Mouse (Mus musculus) left cerebral cortex, adult 2 months (tissue): ENCODE data around the gene Elf1. TPM values are rescaled to one million over a fixed set of nuclear protein-coding genes. Genes with fewer than 3 reads are reported as not detected.

ENCODE experiments used
- DNase-seq, 2 experiments: peaks; one replicate each; pipeline ENCODE4 v3.0.0; 2021 to 2022; ENCODE audit warnings: low spot score in 2 of 2, mixed read lengths in 1 of 2; ENCODE audit errors: extremely low spot score in 1 of 2
- H3K27ac ChIP-seq: fragments of 200-600 bp; 2 replicates; pipeline ENCODE4 v1.8.1; 2022
- H3K4me3 ChIP-seq: fragments of 200-600 bp; 2 replicates; pipeline ENCODE4 v1.8.1; 2022
- CTCF ChIP-seq: fragments of 200-600 bp; IDR thresholded peaks from 2 replicates; pipeline ENCODE4 v1.8.1; 2022; ENCODE audit warnings: antibody characterized with exemption, mild to moderate bottlenecking, moderate library complexity
- intact Hi-C: fragments of 180-260 bp; cut with DNase I; formaldehyde crosslinking; loops from one replicate; pipeline ENCODE4 v1.15.1; 2025
- total RNA-seq, 2 experiments: library from RNA; stranded (reverse); gene quantifications; 2 replicates each; pipeline ENCODE4 v1.2.3; 2021

Gene Elf1
- total RNA-seq, 2 experiments from 2014 or later: 4.1 to 4.6 TPM

DNA sequence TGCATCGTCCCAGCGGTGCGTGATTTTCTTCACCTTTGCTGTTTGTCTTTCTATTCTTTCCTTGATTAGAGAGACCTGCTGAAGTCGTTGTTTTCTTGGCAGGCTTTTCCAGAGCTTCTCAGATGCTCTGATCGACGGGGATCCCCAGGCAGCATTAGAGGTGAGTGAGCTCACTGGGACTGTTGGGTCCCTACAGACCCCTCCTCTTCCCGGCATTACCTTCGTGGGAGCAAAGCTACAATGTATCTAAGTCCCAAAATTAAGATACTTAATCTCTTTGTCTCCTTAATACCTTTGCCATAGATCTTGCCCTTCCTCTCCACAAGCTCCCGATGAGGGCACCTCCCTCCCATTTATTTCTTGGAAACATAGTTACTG lies 106.8 kb downstream of the Elf1 start:
- peak overlapping the region; percentile 92 for H3K4me3 ChIP-seq
- H3K27ac ChIP-seq: peak overlapping the region; percentile 100
- TF ChIP-seq CTCF: no peak
- DNase-seq: no peak
- intact Hi-C loops: loop anchor here (1.0 kb wide), 1 partner anchor 106 kb away; no protein-coding TSS in a partner anchor

DNA sequence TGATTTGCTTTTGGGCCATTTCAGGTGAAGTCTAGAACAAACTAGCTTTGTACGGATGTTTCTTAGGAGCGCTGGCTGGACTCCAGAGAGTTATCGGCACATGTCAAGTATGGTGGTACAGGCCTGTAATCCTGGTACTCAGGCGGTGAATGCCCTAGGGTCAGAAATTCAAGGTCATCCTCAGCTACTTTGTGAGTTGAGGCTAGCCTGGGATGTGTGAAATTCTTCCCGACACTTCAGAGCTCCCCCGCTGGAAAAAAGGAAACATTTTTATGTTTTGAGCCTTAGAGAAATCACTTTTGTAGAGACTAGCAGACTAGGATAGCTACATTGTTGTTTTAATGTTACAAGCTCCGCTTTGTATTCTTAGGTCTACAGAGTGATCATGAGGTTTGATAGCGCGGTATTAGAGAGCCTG lies 107.5 kb downstream of the Elf1 start:
- Histone ChIP-seq H3K27ac (no peak overlapping the region), H3K4me3 (peak overlapping the region; percentile 92)
- intact Hi-C loops: no loop called here
- no peak for TF ChIP-seq CTCF
- DNase-seq: no peak

DNA sequence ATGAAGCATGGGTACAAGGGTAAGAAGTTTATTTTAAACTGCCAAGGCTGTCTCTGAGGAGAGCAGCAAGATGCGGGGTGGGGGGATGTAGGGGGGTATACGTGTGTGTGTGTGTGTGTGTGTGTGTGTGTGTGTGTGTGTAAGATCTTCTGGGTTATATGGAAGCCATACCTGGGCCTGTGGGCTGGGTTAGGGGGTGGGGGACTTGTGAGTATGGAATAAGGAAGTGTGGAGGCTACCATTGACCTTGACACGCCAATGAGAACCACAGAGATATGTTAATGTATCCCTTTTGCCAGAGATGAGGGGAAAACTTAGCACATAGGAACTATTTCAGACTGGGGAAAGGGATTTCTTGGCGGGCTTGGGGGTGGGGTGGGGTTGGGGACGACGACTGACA lies 108.4 kb downstream of the Elf1 start:
- no peak overlapping the region for H3K4me3 ChIP-seq
- no peak for DNase-seq
- intact Hi-C loops: no loop called here
- TF ChIP-seq CTCF: no peak
- H3K27ac ChIP-seq: no peak overlapping the region

DNA sequence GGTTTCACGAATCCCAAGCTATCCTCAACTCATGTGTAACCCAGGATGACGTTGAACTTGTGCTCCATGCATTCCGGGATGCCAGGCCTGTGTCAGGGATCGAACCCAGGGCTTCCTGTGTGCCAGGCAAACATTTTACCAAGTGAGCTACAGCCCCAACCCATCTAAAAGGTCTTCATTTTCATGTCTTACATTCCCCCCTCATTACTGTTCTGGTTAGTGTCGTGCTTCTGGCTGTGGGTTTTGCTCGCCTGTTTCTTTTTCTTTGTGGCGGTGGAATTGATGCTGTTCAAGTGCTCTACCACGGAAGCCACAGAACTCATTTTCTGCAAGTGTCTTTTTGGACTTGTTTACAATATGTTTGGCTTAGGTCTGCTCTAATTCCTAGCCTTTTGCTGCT lies 109.9 kb downstream of the Elf1 start:
- no peak overlapping the region for H3K4me3 ChIP-seq
- intact Hi-C loops: no loop called here
- TF ChIP-seq CTCF: no peak

DNA sequence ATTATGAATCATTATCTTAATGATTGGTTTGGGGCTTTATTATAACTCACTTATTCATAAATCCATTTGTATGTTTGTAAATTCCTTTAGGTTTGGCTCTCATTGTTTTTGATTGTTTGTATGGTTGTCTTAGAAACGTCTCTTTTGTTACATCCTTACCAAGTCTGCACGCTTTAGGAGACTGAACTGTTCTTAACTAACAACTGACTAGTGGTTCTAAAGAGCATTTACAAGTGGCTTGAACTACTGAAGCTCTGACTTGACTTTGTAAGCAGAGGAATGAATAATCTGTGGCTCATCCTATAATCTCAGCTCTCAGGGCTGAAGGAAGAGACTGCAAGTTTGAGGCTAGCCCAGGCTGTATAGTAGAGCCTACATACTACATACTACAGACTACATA lies 110.6 kb downstream of the Elf1 start:
- no peak for DNase-seq
- Histone ChIP-seq H3K4me3 (no peak overlapping the region), H3K27ac (no peak overlapping the region)
- intact Hi-C loops: no loop called here
- no peak for TF ChIP-seq CTCF

More for the DNA sequence above, 109.9 kb downstream of the Elf1 start:
- no peak overlapping the region for H3K27ac ChIP-seq
- DNase-seq: no peak

DNA sequence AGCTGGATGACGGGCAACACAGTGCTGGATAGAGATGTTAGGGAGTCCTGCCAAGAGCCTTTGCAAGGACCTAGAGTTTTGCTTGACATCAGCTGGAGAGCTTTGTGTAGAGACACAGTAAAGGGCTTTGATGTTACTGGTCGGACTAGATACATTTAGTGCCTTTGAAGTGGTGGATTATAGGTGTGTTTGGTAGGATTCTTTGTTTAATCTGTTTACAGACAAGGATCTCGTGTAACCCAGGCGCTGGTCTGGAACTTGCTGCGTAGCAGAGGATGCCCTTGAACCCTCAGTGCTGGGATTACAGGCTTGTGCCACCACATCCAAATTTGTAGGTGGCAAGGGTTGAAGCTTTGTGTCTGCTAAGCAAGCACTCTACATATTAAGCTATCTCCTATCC lies 113.1 kb downstream of the Elf1 start:
- no peak for DNase-seq
- intact Hi-C loops: no loop called here
- Histone ChIP-seq H3K4me3 (no peak overlapping the region), H3K27ac (no peak overlapping the region)
- no peak for TF ChIP-seq CTCF

DNA sequence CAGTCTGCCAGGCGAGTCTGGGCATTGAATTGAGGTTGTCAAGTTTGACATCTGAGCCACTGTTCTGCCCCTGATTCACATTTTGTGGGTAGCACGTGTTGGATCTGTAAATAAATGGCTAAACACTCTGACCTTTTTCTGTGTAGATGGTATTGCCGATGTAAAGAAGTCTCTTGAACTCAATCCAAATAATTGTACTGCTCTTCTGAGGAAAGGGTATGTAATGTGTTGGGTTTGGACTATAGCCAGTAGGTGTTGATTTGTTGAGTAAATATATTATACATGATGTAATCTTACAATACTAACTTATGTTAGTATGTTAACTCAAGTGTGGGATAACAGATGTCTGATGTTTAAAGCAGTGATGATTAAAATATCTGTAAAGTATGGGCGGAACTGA lies 115.6 kb downstream of the Elf1 start:
- no peak for TF ChIP-seq CTCF
- Histone ChIP-seq H3K4me3 (no peak overlapping the region), H3K27ac (no peak overlapping the region)
- intact Hi-C loops: no loop called here
- no peak for DNase-seq

DNA sequence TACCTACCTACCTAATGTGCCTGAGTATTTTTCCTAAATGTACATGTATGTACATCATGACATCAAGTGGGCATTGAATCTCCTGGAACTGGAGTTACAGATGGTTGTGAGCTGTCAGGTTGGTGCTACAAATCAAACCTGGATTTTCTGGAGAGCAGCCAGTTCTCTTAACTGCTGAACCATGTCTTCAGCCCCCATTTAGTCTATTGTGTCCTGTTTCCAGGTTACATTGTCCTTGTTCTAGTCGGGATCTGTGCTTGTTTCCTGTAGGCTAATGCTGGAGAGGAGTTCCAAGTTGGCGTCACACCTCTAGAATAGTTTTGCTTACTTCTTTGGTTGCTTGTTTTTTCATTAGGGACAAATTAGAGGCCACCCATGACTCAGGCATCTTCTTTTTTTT lies 124.9 kb downstream of the Elf1 start:
- Histone ChIP-seq H3K4me3 (no peak overlapping the region), H3K27ac (no peak overlapping the region)
- DNase-seq: no peak
- intact Hi-C loops: no loop called here
- no peak for TF ChIP-seq CTCF

DNA sequence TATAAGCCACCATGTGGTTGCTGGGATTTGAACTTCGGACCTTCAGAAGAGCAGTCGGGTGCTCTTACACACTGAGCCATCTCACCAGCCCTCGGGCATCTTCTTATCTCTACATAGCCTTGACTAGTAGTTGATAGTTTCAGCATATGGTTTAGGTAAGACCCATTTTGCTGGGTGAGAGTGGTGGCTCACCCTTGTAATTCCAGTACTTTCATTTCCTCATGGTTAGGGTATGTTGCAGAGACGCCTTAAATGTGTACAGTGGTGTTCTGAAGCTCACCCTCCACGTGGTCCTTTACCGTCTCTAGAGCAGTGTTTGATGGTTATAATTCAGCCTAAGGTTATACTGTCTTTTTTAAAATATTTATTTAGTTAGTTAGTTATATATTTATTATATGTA lies 125.4 kb downstream of the Elf1 start:
- no peak for TF ChIP-seq CTCF
- Histone ChIP-seq H3K4me3 (no peak overlapping the region), H3K27ac (no peak overlapping the region)
- DNase-seq: no peak
- intact Hi-C loops: no loop called here

DNA sequence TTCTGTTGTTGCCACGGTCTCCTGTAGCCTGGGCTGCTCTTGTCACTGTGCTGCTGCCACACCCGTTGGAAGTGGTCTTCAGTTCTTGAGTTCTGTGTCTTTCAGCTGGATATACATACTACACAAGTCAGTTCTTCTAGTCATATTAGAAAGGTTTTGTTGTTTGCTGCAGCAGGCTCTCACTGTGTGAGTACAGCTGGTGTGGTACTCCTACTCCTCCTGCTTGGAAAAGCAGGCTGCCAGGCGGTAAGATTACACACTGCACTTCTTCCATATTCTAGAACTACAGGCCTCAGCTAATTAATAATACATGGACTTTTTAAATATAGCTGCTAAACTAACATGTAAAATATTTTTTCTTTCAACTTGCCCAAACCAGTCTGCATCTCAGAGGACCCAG lies 125.9 kb downstream of the Elf1 start:
- no peak overlapping the region for H3K27ac ChIP-seq
- no peak for DNase-seq
- peak; percentile 24 for TF ChIP-seq CTCF
- intact Hi-C loops: no loop called here
- no peak overlapping the region for H3K4me3 ChIP-seq

DNA sequence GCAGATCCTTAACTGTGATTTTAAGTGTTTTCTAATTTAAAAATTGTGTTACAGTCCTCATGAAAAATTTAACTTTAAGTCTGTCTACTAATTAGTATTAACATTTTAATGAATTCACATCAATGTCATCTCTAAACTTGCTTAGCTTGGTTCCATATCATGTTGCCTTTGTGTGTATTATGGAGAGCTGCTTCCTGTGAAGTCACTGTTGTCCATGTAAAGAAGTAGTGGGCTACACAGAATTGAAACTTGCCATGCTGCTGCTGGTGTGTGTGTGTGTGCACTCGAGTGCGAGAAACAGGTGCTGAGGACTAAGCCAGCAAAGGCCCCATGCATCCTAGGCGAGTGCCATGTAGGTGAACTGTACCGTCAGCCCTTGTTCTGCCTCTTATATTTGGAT lies 126.4 kb downstream of the Elf1 start:
- no peak for TF ChIP-seq CTCF
- no peak for DNase-seq
- intact Hi-C loops: no loop called here
- Histone ChIP-seq H3K27ac (no peak overlapping the region), H3K4me3 (no peak overlapping the region)

DNA sequence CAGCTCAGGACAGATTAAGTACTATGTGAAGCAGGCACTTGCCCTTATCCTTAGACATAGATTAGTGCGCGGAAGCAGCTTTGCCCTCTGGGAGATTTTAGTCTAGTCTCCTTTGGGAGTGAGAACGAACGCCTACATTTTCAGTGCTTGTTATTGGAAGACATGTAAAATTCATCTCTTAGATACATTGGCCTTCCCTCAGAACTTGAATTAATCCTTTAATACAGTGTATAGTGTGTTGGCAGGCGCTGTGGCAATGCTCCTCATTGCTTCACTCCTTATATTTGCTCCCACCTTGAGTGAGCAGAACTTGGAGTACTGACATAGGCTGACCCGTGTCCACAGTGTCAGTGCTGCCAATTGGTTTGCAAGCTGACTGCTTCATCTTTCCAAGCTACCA lies 127.3 kb downstream of the Elf1 start:
- no peak overlapping the region for H3K27ac ChIP-seq
- TF ChIP-seq CTCF: no peak
- DNase-seq: no peak
- no peak overlapping the region for H3K4me3 ChIP-seq
- intact Hi-C loops: no loop called here

DNA sequence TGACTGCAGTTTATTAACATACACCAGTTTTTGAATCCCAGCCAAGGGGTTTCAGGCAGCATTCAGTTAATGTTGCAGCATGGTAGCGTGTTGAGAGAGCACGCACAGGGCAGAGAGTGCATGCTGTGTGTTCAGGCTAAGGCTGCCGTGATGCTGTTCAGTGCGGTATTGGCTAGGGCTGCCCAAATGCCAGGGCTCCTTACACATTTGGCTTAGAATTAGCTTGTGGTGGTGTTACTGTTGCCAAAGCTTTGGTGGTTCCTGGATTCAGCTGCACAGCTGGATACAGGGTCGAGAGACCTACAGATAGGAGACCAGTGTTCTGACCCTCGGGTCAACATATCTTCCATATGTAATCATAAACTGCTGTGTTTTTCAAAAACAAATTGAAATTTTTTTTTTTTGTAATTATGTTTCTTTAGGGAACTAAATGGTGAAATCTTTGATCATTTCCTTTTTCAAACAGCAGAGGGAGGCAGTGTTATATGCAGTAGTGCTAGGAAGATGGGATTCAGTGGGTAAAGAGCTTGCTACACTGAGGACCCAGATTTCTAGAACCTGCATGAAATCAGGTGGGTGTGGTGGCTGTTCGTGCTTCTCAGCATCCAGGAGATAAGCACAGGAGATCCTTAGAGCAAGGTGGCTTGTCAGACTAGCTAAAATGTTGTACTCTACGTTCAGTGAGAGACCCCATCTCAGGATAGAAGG lies 136.3 kb downstream of the Elf1 start:
- intact Hi-C loops: loop anchor here (1.0 to 10.0 kb wide), 5 partner anchors 44 to 596 kb away; partner anchors contain the start of gene Pcdh8
- TF ChIP-seq CTCF: peak; percentile 78
- DNase-seq: no peak
- no peak overlapping the region for H3K4me3 ChIP-seq
- H3K27ac ChIP-seq: peak overlapping the region; percentile 38; the same call in 1 of the 2 replicates
